Mouse (Mus musculus) small intestine, adult 2 months (tissue): Measurements from ENCODE around the gene Acp4.

ENCODE experiments used
- CTCF ChIP-seq: fragments of 200-500 bp; IDR thresholded peaks from 2 replicates; pipeline ENCODE4 v1.5.1; 2012; ENCODE audit warnings: low read depth, mild to moderate bottlenecking, control low read depth, inconsistent platforms, low read length, moderate library complexity, mixed read lengths; ENCODE audit not compliant: insufficient replicate concordance, insufficient read length; ENCODE audit errors: extremely low read depth
- POLR2A ChIP-seq: fragments of 200-500 bp; IDR thresholded peaks from 2 replicates; pipeline ENCODE4 v1.6.1; 2012; ENCODE audit warnings: low read depth, mild to moderate bottlenecking, control low read depth, inconsistent platforms, low read length, moderate library complexity

DNA sequence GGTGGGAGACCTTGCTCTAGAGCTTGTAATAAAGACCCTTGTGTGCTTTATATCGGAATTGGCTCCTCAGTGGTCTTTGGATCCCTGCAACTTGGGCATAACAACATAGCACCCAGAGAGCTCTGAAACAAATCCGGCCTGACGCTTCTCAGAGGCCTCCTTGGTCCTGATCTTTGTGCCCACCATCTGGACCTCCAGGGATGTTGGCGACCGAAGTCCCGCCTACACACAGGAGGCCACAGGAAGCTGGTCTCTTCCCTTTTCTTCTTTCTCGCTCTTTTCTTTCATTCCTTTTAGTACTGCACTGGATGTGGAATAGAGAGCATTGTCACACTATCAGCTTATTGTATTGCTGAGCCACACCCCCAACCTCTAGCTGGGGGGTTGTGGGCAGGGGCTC is 16.3 kb upstream of the Acp4 start:
- TF ChIP-seq POLR2A (no peak), CTCF (no peak)
